Mouse (Mus musculus) adrenal gland, adult 18-20 months (tissue): Measurements from ENCODE around the gene Fmo5. TPM values are rescaled to one million over a fixed set of nuclear protein-coding genes. Genes with fewer than 3 reads are reported as not detected.

ENCODE experiments used
- DNase-seq, 2 experiments: peaks; one replicate each; pipeline ENCODE4 v3.0.0; 2021 to 2022; ENCODE audit warnings: low spot score in 2 of 2
- long read RNA-seq, 2 experiments: library from polyadenylated mRNA; stranded (forward); transcript quantifications; one replicate each; pipeline ENCODE4 v2.0.0; 2021
- total RNA-seq, 2 experiments: library from RNA; stranded (reverse); gene quantifications; 1 replicate in 1 of 2; 2 replicates in 1 of 2; pipeline ENCODE4 v1.2.3; 2021

The Fmo5 gene
- 10 to 100 TPM; 13.3 to 15.2 TPM for total RNA-seq
- long read RNA-seq, experiment 1, full-length matches to known transcripts: 7 of 11 reads
- long read RNA-seq, experiment 1, partial matches to known transcripts: 0 of 11 reads
- long read RNA-seq, experiment 1, other reads (novel, unspliced or antisense): 4 of 11 reads
- long read RNA-seq, experiment 2, full-length matches to known transcripts: 3 of 13 reads
- long read RNA-seq, experiment 2, partial matches to known transcripts: 7 of 13 reads
- long read RNA-seq, experiment 2, other reads (novel, unspliced or antisense): 3 of 13 reads

- DNase-seq: peak; percentile 66 to 71
These were observed at the start of gene Fmo5 for GRCm38 (mm10) chr3:97628391-97629001. Fmo5 (plus strand) TSS chr3:97628804.

- DNase-seq: peak; percentile 64 to 66
These were observed 43.0 kb upstream of the Fmo5 start for GRCm38 (mm10) chr3:97585383-97586160.

DNA sequence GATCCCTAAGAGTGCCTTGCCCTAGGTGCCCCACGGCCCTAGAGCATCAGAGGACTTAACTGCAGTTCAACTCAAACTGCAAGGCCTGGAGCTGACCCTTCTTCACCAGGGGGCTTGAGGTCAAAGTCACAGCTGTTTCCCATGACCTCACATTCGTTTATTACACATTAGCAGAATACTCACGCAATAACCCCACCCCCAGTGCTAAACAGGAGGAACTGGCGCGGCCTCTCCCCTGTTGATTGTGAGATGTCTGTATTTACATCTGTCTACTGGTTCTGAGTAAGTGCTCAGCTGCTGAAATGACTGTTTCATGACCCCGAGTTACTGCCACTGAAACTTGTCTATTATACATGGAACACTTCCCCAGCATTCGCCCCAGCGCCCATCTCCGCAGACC is 40.9 kb upstream of the Fmo5 start:
- DNase-seq: no peak

GRCm38 (mm10) chr3:97590699-97591098 is 37.9 kb upstream of the Fmo5 start:
- no peak for DNase-seq

- no peak for DNase-seq
These were observed 35.5 kb upstream of the Fmo5 start for GRCm38 (mm10) chr3:97593089-97593488.

GRCm38 (mm10) chr3:97594140-97594539 is 34.5 kb upstream of the Fmo5 start:
- no peak for DNase-seq

DNA sequence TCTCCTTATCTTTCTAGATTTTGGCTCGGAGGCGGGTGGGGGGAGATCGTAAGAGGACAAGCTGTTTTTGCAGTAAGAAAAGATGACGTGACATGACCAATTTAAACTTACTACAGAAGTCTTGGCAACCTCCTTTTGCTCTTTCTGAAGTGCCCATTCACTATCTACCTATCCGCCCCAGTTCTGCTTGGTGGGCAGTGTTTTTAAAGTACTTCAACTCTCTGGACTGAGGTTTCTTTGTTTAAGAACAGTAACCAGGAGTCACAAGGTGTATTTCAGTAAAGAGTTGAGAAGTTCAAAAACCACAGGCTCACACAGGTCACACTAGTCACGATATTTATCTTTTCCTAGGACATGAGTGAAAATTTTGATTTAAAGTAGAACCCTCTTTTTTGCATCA is 33.5 kb upstream of the Fmo5 start:
- no peak for DNase-seq

GRCm38 (mm10) chr3:97596796-97597195 is 31.8 kb upstream of the Fmo5 start:
- DNase-seq: no peak

- DNase-seq: no peak
These were observed 28.4 kb upstream of the Fmo5 start for GRCm38 (mm10) chr3:97600050-97600832.

GRCm38 (mm10) chr3:97609201-97609844 is 19.3 kb upstream of the Fmo5 start:
- peak; percentile 26 to 45 for DNase-seq

- DNase-seq: peak; percentile 92 to 95
These were observed 18.7 kb upstream of the Fmo5 start, which contains the start of gene Chd1l for GRCm38 (mm10) chr3:97609845-97610410. Chd1l (minus strand) TSS chr3:97610203.

DNA sequence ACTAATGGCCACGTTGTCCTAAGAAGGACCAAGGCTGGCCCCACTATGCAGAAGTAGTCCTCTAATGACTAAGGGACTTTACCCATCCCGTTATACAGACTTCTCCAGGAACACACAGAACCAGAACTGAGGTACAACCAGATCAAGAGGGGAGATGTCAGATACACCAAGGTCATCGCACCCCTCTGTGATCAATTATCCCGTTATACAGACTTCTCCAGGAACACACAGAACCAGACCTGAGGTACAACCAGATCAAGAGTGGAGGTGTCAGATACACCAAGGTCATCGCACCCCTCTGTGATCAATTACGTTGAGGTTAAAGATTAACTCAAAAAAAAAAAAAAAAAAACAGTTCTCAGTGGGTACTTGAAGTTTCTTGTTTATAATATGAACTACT is 17.6 kb upstream of the Fmo5 start:
- DNase-seq: no peak

GRCm38 (mm10) chr3:97615154-97615553 is 13.4 kb upstream of the Fmo5 start:
- no peak for DNase-seq

- no peak for DNase-seq
These were observed 12.7 kb upstream of the Fmo5 start for GRCm38 (mm10) chr3:97615933-97616332.

- DNase-seq: no peak
These were observed 11.3 kb upstream of the Fmo5 start for GRCm38 (mm10) chr3:97617091-97617825.

- no peak for DNase-seq
These were observed 10.7 kb upstream of the Fmo5 start for GRCm38 (mm10) chr3:97617899-97618298.

DNA sequence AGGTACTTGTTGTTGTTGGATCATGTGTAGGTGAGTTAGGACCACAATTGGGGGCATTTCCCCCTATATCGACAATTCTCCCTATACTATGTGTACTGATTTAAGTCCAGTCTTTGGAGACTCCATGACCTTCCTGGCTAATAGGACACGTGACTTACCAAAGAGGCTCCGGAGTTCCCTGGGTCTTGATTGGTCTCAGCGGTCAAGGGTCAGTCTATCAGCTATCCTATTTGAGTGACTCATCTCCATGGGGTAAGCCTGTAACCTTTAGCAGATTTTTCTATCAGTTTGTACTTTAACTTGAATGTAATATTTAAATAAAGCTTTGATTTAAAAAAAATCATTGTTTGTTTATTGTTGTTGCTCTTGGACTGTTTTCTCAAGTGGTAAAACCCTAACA is 7.9 kb upstream of the Fmo5 start:
- no peak for DNase-seq

- no peak for DNase-seq
These were observed 4.0 kb upstream of the Fmo5 start for GRCm38 (mm10) chr3:97624611-97625010.

DNA sequence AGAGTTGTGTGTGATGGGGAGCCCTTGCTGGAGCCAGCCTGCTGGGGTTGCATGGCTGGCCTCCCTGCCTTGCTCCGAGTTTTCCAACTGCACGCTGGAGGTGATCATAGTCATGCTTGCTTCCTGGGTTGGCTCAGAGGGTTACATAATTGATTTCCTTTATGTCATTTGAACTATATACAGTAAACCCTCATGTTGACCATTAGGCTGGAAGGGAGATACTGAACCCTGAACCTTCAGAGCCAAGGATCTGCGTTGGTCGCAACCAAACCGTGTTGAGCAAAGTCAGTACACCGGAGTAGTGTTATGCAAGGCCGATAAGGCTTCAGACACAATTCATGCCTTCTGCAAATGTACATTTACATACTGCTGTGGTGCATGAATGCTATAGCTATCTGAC is 711 bp upstream of the Fmo5 start:
- DNase-seq: no peak

DNA sequence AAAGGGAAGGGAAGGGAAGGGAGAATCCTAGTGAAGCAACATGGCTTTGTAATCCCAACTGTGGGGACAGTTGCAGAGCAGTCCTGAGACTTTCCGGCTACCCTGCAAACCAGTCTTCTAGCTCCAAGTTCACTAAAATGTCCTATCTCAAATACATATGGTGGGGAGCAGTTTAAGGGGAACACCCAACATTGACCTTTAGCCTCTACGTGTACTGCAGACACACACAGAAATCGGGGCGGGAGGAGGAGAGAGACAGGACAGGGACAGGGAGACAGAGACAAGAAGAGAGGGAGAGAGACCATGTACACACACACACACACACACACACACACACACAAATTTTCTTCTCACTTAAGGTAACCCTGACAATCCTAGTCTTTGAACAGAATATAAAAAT is 1.3 kb downstream of the Fmo5 start:
- no peak for DNase-seq
